Mouse (Mus musculus): Measurements from ENCODE around the gene Tedc1. TPM values are rescaled to one million over a fixed set of nuclear protein-coding genes. Genes with fewer than 3 reads are reported as not detected.
A peak's percentile ranks its signal among the peaks of the same experiment; 100 is the strongest.
"Not testable (repeated sequence)": the region's sequence is repeated elsewhere in the genome, so short reads cannot be mapped to it uniquely, and the experiment has no call there.

The Tedc1 gene
- polyA plus RNA-seq, 1 experiment from 2014 or later = 24.2 TPM

GRCm38 (mm10) chr12:113193423-113193822, 37.2 kb downstream of the Tedc1 start:
- H3K9ac ChIP-seq (ENCODE audit: low read length) = no peak overlapping the region
- no peaks in the 10 kb centered on the region; the same call in 1 of the 2 replicates for H3K27me3 ChIP-seq (replicated peaks; ENCODE audit: control insufficient read depth, insufficient read depth, low read length)
- H3K4me1 ChIP-seq (replicated peaks; ENCODE audit: control insufficient read depth, insufficient read depth, low read length) = no peaks in the 10 kb centered on the region
- WGBS = 53% methylated on average over 2 of the region's 2 CpGs
- ATAC-seq (replicated peaks; ENCODE audit: low FRiP score, low TSS enrichment, low read depth) (no peak; the same call in 1 of the 2 replicates), DNase-seq (ENCODE audit: low spot score) (no peak)
- no peak overlapping the region for H3K4me3 ChIP-seq (ENCODE audit: low read depth, low read length)
- 0 out of 2 replicates have a peak, but pooled peaks cover 3% of the 10 kb centered on the region for H3K9me3 ChIP-seq (ENCODE audit: control insufficient read depth, low read length)
- H3K36me3 ChIP-seq (ENCODE audit: control insufficient read depth, insufficient read depth, low read length) = no peaks in the 10 kb centered on the region; the same call in 1 of the 2 replicates
- H3K4me2 ChIP-seq (ENCODE audit: low read length) = no peak overlapping the region
- H3K27ac ChIP-seq (ENCODE audit: low read depth) = no peak overlapping the region

- H3K36me3 ChIP-seq (ENCODE audit: control insufficient read depth, insufficient read depth, low read length); H3K4me2 ChIP-seq (ENCODE audit: low read length): not testable (repeated sequence)
- 92% methylated on average over 3 of the region's 6 CpGs for WGBS
Measured at GRCm38 (mm10) chr12:113199132-113199531, 42.9 kb downstream of the Tedc1 start.

GRCm38 (mm10) chr12:113201301-113201700, 45.1 kb downstream of the Tedc1 start:
- Histone ChIP-seq H3K27me3 (replicated peaks; ENCODE audit: control insufficient read depth, insufficient read depth, low read length) (no peaks in the 10 kb centered on the region), H3K9ac (ENCODE audit: low read length) (no peak overlapping the region), H3K4me3 (ENCODE audit: low read depth, low read length) (no peak overlapping the region), H3K27ac (ENCODE audit: low read depth) (no peak overlapping the region), H3K4me2 (ENCODE audit: low read length) (no peak overlapping the region), H3K9me3 (ENCODE audit: control insufficient read depth, low read length) (no peaks in the 10 kb centered on the region), H3K36me3 (ENCODE audit: control insufficient read depth, insufficient read depth, low read length) (no peaks in the 10 kb centered on the region), H3K4me1 (replicated peaks; ENCODE audit: control insufficient read depth, insufficient read depth, low read length) (no peaks in the 10 kb centered on the region)
- ATAC-seq (replicated peaks; ENCODE audit: low FRiP score, low TSS enrichment, low read depth) (no peak), DNase-seq (ENCODE audit: low spot score) (no peak)
- 95% methylated on average over 4 of the region's 4 CpGs for WGBS

More at GRCm38 (mm10) chr12:113199132-113199531, 42.9 kb downstream of the Tedc1 start:
- not testable (repeated sequence) for H3K4me3 ChIP-seq (ENCODE audit: low read depth, low read length); H3K27ac ChIP-seq (ENCODE audit: low read depth); H3K27me3 ChIP-seq (replicated peaks; ENCODE audit: control insufficient read depth, insufficient read depth, low read length); ATAC-seq (replicated peaks; ENCODE audit: low FRiP score, low TSS enrichment, low read depth); H3K9ac ChIP-seq (ENCODE audit: low read length); H3K4me1 ChIP-seq (replicated peaks; ENCODE audit: control insufficient read depth, insufficient read depth, low read length); DNase-seq (ENCODE audit: low spot score); H3K9me3 ChIP-seq (ENCODE audit: control insufficient read depth, low read length)

- no peaks in the 10 kb centered on the region for H3K36me3 ChIP-seq (ENCODE audit: control insufficient read depth, insufficient read depth, low read length)
- H3K4me1 ChIP-seq (replicated peaks; ENCODE audit: control insufficient read depth, insufficient read depth, low read length) = no peaks in the 10 kb centered on the region
- no peak overlapping the region for H3K27ac ChIP-seq (ENCODE audit: low read depth)
- no peak overlapping the region for H3K9ac ChIP-seq (ENCODE audit: low read length)
- H3K4me3 ChIP-seq (ENCODE audit: low read depth, low read length) = no peak overlapping the region
- H3K27me3 ChIP-seq (replicated peaks; ENCODE audit: control insufficient read depth, insufficient read depth, low read length) = no peaks in the 10 kb centered on the region
- no peak overlapping the region for H3K4me2 ChIP-seq (ENCODE audit: low read length)
- no peaks in the 10 kb centered on the region for H3K9me3 ChIP-seq (ENCODE audit: control insufficient read depth, low read length)
- DNase-seq (ENCODE audit: low spot score) = no peak
- no peak for ATAC-seq (replicated peaks; ENCODE audit: low FRiP score, low TSS enrichment, low read depth)
Measured at GRCm38 (mm10) chr12:113202008-113202407, 45.8 kb downstream of the Tedc1 start.

- Histone ChIP-seq H3K27me3 (replicated peaks; ENCODE audit: control insufficient read depth, insufficient read depth, low read length) (no peaks in the 10 kb centered on the region), H3K9me3 (ENCODE audit: control insufficient read depth, low read length) (no peaks in the 10 kb centered on the region), H3K9ac (ENCODE audit: low read length) (no peak overlapping the region), H3K4me3 (ENCODE audit: low read depth, low read length) (no peak overlapping the region), H3K4me2 (ENCODE audit: low read length) (no peak overlapping the region), H3K4me1 (replicated peaks; ENCODE audit: control insufficient read depth, insufficient read depth, low read length) (no peaks in the 10 kb centered on the region), H3K36me3 (ENCODE audit: control insufficient read depth, insufficient read depth, low read length) (no peaks in the 10 kb centered on the region), H3K27ac (ENCODE audit: low read depth) (no peak overlapping the region)
- ATAC-seq (replicated peaks; ENCODE audit: low FRiP score, low TSS enrichment, low read depth) = 0 out of 2 replicates have a peak, but pooled peaks have one; percentile 58
- DNase-seq (ENCODE audit: low spot score) = no peak
- 88% methylated on average over 7 of the region's 7 CpGs for WGBS
Measured at GRCm38 (mm10) chr12:113203522-113203921, 47.3 kb downstream of the Tedc1 start.

GRCm38 (mm10) chr12:113205251-113205942, 49.2 kb downstream of the Tedc1 start:
- Histone ChIP-seq H3K4me3 (ENCODE audit: low read depth, low read length) (no peak overlapping the region), H3K9me3 (ENCODE audit: control insufficient read depth, low read length) (no peaks in the 10 kb centered on the region), H3K36me3 (ENCODE audit: control insufficient read depth, insufficient read depth, low read length) (no peaks in the 10 kb centered on the region), H3K9ac (ENCODE audit: low read length) (no peak overlapping the region), H3K4me1 (replicated peaks; ENCODE audit: control insufficient read depth, insufficient read depth, low read length) (no peaks in the 10 kb centered on the region), H3K4me2 (ENCODE audit: low read length) (no peak overlapping the region), H3K27me3 (replicated peaks; ENCODE audit: control insufficient read depth, insufficient read depth, low read length) (no peaks in the 10 kb centered on the region), H3K27ac (ENCODE audit: low read depth) (no peak overlapping the region)
- ATAC-seq (replicated peaks; ENCODE audit: low FRiP score, low TSS enrichment, low read depth) (no peak), DNase-seq (ENCODE audit: low spot score) (no peak)
- 86% methylated on average over 7 of the region's 7 CpGs for WGBS

- no peak overlapping the region for H3K4me3 ChIP-seq (ENCODE audit: low read depth, low read length)
- WGBS = 80% methylated on average over 6 of the region's 6 CpGs
- no peaks in the 10 kb centered on the region for H3K4me1 ChIP-seq (replicated peaks; ENCODE audit: control insufficient read depth, insufficient read depth, low read length)
- H3K27me3 ChIP-seq (replicated peaks; ENCODE audit: control insufficient read depth, insufficient read depth, low read length) = no peaks in the 10 kb centered on the region
- no peak overlapping the region for H3K4me2 ChIP-seq (ENCODE audit: low read length)
- DNase-seq (ENCODE audit: low spot score) (no peak), ATAC-seq (replicated peaks; ENCODE audit: low FRiP score, low TSS enrichment, low read depth) (no peak)
- no peaks in the 10 kb centered on the region for H3K36me3 ChIP-seq (ENCODE audit: control insufficient read depth, insufficient read depth, low read length)
- H3K27ac ChIP-seq (ENCODE audit: low read depth) = no peak overlapping the region
- H3K9ac ChIP-seq (ENCODE audit: low read length) = no peak overlapping the region
- no peaks in the 10 kb centered on the region for H3K9me3 ChIP-seq (ENCODE audit: control insufficient read depth, low read length)
Measured at GRCm38 (mm10) chr12:113207737-113208136, 51.5 kb downstream of the Tedc1 start.

GRCm38 (mm10) chr12:113210586-113211378, 54.6 kb downstream of the Tedc1 start:
- Histone ChIP-seq H3K4me3 (ENCODE audit: low read depth, low read length) (no peak overlapping the region), H3K36me3 (ENCODE audit: control insufficient read depth, insufficient read depth, low read length) (no peaks in the 10 kb centered on the region), H3K9ac (ENCODE audit: low read length) (no peak overlapping the region), H3K4me2 (ENCODE audit: low read length) (no peak overlapping the region), H3K4me1 (replicated peaks; ENCODE audit: control insufficient read depth, insufficient read depth, low read length) (no peaks in the 10 kb centered on the region), H3K27ac (ENCODE audit: low read depth) (no peak overlapping the region), H3K27me3 (replicated peaks; ENCODE audit: control insufficient read depth, insufficient read depth, low read length) (no peaks in the 10 kb centered on the region), H3K9me3 (ENCODE audit: control insufficient read depth, low read length) (no peaks in the 10 kb centered on the region)
- DNase-seq (ENCODE audit: low spot score) (no peak), ATAC-seq (replicated peaks; ENCODE audit: low FRiP score, low TSS enrichment, low read depth) (no peak)
- WGBS = 85% methylated on average over 17 of the region's 17 CpGs
